1 mouse cellular context compared by ENCODE assay signal in genomic region chr12:76444862-76445261, GRCm38 (mm10).
TF ChIP-seq lines count a peak whose summit lies in the region.

No protein-coding gene starts in this region.

TF ChIP-seq in CH12.LX, 34 proteins besides CTCF, POLR2A, EP300 and RAD21 (continued from another document):
- TF ChIP-seq TCF12 (IDR thresholded peaks at IDR 0.05; ENCODE audit: low read depth, low read length): no peak
